Mouse (Mus musculus) C2C12 (cell line): ENCODE measurements around the gene Wwc2.

Source experiments
- CEBPB ChIP-seq: IDR thresholded peaks from one replicate; pipeline ENCODE4 v1.6.1; 2011; ENCODE audit warnings: low read depth, mild to moderate bottlenecking, control low read depth, moderate library complexity
- CTCF ChIP-seq: IDR thresholded peaks from one replicate; pipeline ENCODE4 v1.5.1; 2011; ENCODE audit not compliant: control insufficient read depth, insufficient read depth, insufficient read length
- FOSL1 ChIP-seq: IDR thresholded peaks from one replicate; pipeline ENCODE4 v1.8.0; 2011; ENCODE audit warnings: mild to moderate bottlenecking, low read length; ENCODE audit not compliant: poor library complexity, insufficient read depth, severe bottlenecking
- MAX ChIP-seq: IDR thresholded peaks from one replicate; pipeline ENCODE4 v1.6.1; 2011; ENCODE audit warnings: mild to moderate bottlenecking, control low read depth
- MYOD1 ChIP-seq: IDR thresholded peaks from one replicate; pipeline ENCODE4 v1.6.1; 2011; ENCODE audit warnings: low read depth; ENCODE audit not compliant: control insufficient read depth, insufficient read length
- MYOG ChIP-seq: IDR thresholded peaks from one replicate; pipeline ENCODE4 v1.6.1; 2011; ENCODE audit not compliant: control insufficient read depth, insufficient read length; ENCODE audit errors: extremely low read depth
- USF1 ChIP-seq: IDR thresholded peaks from one replicate; pipeline ENCODE4 v1.6.1; 2011; ENCODE audit warnings: low read depth, mild to moderate bottlenecking, control low read depth, moderate library complexity

DNA sequence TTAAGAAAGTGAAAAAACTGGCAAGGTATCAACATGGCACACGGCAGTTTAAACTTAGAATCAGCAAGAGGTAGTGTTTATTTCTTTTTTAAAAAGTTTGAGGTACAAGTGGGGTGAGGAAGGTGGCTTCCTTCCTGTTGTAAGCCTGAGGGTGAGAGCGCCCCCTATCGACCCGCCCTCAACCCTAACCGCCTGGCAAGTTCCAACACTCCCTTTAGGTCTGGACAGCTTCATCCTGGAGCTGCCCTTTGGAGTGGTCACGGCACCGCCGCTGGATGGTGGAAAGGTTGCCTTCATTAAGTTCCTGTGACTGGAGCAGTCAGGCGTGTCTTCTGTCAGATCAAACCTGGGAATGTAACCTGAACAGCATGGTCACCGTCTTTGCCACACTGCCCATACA is 47.7 kb downstream of the Wwc2 start:
- TF ChIP-seq USF1 (no peak), MYOG (no peak), CTCF (no peak), MYOD1 (no peak), MAX (no peak), CEBPB (no peak), FOSL1 (no peak)
